Mouse (Mus musculus) heart, embryonic 15.5 days (tissue): ENCODE results near the gene Gm14327. TPM values are rescaled to one million over a fixed set of nuclear protein-coding genes. Genes with fewer than 3 reads are reported as not detected.
"Not testable (repeated sequence)": the region's sequence is repeated elsewhere in the genome, so short reads cannot be mapped to it uniquely, and the experiment has no call there.

ENCODE experiments used
- ATAC-seq: fragments of 200-750 bp; cut with Nextera tagmentation; replicated peaks from 2 replicates; pipeline ENCODE4 v1.8.0; 2017; ENCODE audit warnings: low read depth, moderate TSS enrichment; ENCODE audit not compliant: insufficient number of reproducible peaks, insufficient read depth, low FRiP score
- H3K27ac ChIP-seq: fragments of 300-500 bp; sonication (generic); 2 replicates; pipeline ENCODE4 v1.5.1; 2015; ENCODE audit warnings: mild to moderate bottlenecking, inconsistent platforms
- H3K27me3 ChIP-seq: fragments of 300-500 bp; sonication (generic); 2 replicates; pipeline ENCODE4 v1.6.1; 2015; ENCODE audit warnings: inconsistent platforms
- H3K36me3 ChIP-seq: fragments of 300-500 bp; sonication (generic); 2 replicates; pipeline ENCODE4 v1.6.1; 2015; ENCODE audit warnings: mild to moderate bottlenecking, inconsistent platforms
- H3K4me1 ChIP-seq: fragments of 300-500 bp; sonication (generic); replicated peaks from 2 replicates; pipeline ENCODE4 v1.6.1; 2015; ENCODE audit warnings: inconsistent platforms
- H3K4me2 ChIP-seq: fragments of 300-500 bp; sonication (generic); 2 replicates; pipeline ENCODE4 v1.6.1; 2015; ENCODE audit warnings: inconsistent platforms, mild to moderate bottlenecking, moderate library complexity
- H3K4me3 ChIP-seq: fragments of 300-500 bp; sonication (generic); 2 replicates; pipeline ENCODE4 v1.5.1; 2015; ENCODE audit warnings: mild to moderate bottlenecking, inconsistent platforms
- H3K9ac ChIP-seq: fragments of 300-500 bp; sonication (generic); 2 replicates; pipeline ENCODE4 v1.6.1; 2015; ENCODE audit warnings: mild to moderate bottlenecking, inconsistent platforms
- H3K9me3 ChIP-seq: fragments of 300-500 bp; sonication (generic); replicated peaks from 2 replicates; pipeline ENCODE4 v1.6.1; 2016; ENCODE audit warnings: inconsistent platforms
- WGBS: fragments of 180-500 bp; shearing (Covaris S2); methylation state at CpG from one replicate; pipeline ENCODE4 v1.1.7; 2015; ENCODE audit warnings: mixed read lengths; 5-methylcytosine and 5-hydroxymethylcytosine counted together
- polyA plus RNA-seq: library from polyadenylated mRNA; unstranded; fragments of >200 nt; fragmentation: Nextera tagmentation; extraction: Ambion mirVana; gene quantifications from 2 replicates; pipeline ENCODE4 v1.2.1, GENCODE M21; 2015

The Gm14327 gene
- polyA plus RNA-seq = 2.9 and 4.4 TPM in 2 replicates

- not testable (repeated sequence) for H3K27me3 ChIP-seq, ATAC-seq, H3K27ac ChIP-seq, H3K9ac ChIP-seq, H3K4me1 ChIP-seq, H3K36me3 ChIP-seq, H3K9me3 ChIP-seq
- Histone ChIP-seq H3K4me2 (peak within 1 kb of the TSS; percentile 47), H3K4me3 (peak within 1 kb of the TSS; percentile 44)
- 29% methylated on average over 11 of the region's 13 CpGs for WGBS
Measured at GRCm38 (mm10) chr2:177897046-177897578, at the start of gene Gm14327. Gene Gm14327, plus strand, starts transcription at chr2:177897096.

GRCm38 (mm10) chr2:177862254-177862653 lies 34.6 kb upstream of the Gm14327 start:
- not testable (repeated sequence) for H3K9me3 ChIP-seq, H3K4me3 ChIP-seq, ATAC-seq, H3K4me1 ChIP-seq, H3K27ac ChIP-seq, H3K27me3 ChIP-seq, H3K9ac ChIP-seq, H3K36me3 ChIP-seq, H3K4me2 ChIP-seq
- WGBS = 72% methylated on average over 2 of the region's 2 CpGs

- not testable (repeated sequence) for H3K4me1 ChIP-seq, ATAC-seq, H3K27ac ChIP-seq, H3K4me2 ChIP-seq, H3K27me3 ChIP-seq, H3K9me3 ChIP-seq, H3K36me3 ChIP-seq, H3K9ac ChIP-seq, H3K4me3 ChIP-seq
- 84% methylated on average over 14 of the region's 14 CpGs for WGBS
Measured at GRCm38 (mm10) chr2:177887743-177888142, 9.2 kb upstream of the Gm14327 start.

GRCm38 (mm10) chr2:177898171-177898570 lies 1.3 kb downstream of the Gm14327 start:
- H3K36me3 ChIP-seq, H3K9me3 ChIP-seq, H3K4me1 ChIP-seq, ATAC-seq, H3K27ac ChIP-seq, H3K9ac ChIP-seq, H3K27me3 ChIP-seq, H3K4me2 ChIP-seq, H3K4me3 ChIP-seq: not testable (repeated sequence)
- WGBS = 71% methylated on average over 2 of the region's 3 CpGs

- not testable (repeated sequence) for ATAC-seq, H3K27me3 ChIP-seq, H3K9ac ChIP-seq, H3K27ac ChIP-seq, H3K4me3 ChIP-seq, H3K4me1 ChIP-seq, H3K4me2 ChIP-seq, H3K36me3 ChIP-seq, H3K9me3 ChIP-seq
- no CpG with 5 or more reads among the region's 12 CpGs for WGBS
Measured at GRCm38 (mm10) chr2:177903276-177903675, 6.4 kb downstream of the Gm14327 start.

- not testable (repeated sequence) for H3K27ac ChIP-seq, H3K27me3 ChIP-seq, H3K4me2 ChIP-seq, H3K4me1 ChIP-seq, H3K9ac ChIP-seq, H3K36me3 ChIP-seq, ATAC-seq, H3K9me3 ChIP-seq
- WGBS = 57% methylated on average over 4 of the region's 5 CpGs
- H3K4me3 ChIP-seq = peak within 1 kb of the TSS; percentile 18; the same call in 1 of the 2 replicates
Measured at GRCm38 (mm10) chr2:177925563-177926103, 28.7 kb downstream of the Gm14327 start, which contains the start of gene Zfp972. Gene Zfp972, minus strand, starts transcription at chr2:177925613.

Other genes starting within 250 kb of the Gm14327 start
- gene Gm14322, start 137.8 kb upstream of the Gm14327 start, polyA plus RNA-seq = 4.8 and 5.1 TPM in 2 replicates
- gene Gm14325, start 56.8 kb upstream of the Gm14327 start, polyA plus RNA-seq = 26.9 and 28.8 TPM in 2 replicates
- gene Zfp972, start 28.5 kb downstream of the Gm14327 start, polyA plus RNA-seq = 0.87 TPM in 1 of 2 replicates, not detected in the other
- 19.1 and 21.7 TPM in 2 replicates for gene Gm14326, start 60.2 kb downstream of the Gm14327 start, polyA plus RNA-seq
- gene Zfp971, start 126.2 kb downstream of the Gm14327 start, polyA plus RNA-seq = 13.8 and 14.7 TPM in 2 replicates
- gene Zfp931, start 181.4 kb downstream of the Gm14327 start, polyA plus RNA-seq = 11.1 and 12.5 TPM in 2 replicates
- 5.9 and 6.5 TPM in 2 replicates for gene Phactr3, start 221.9 kb downstream of the Gm14327 start, polyA plus RNA-seq